Mouse (Mus musculus) limb, embryonic 10.5 days (tissue): ENCODE results near the gene Fam167b. TPM values are rescaled to one million over a fixed set of nuclear protein-coding genes. Genes with fewer than 3 reads are reported as not detected.
"Not testable (repeated sequence)": the region's sequence is repeated elsewhere in the genome, so short reads cannot be mapped to it uniquely, and the experiment has no call there.

Experiments
- DNase-seq: peaks from one replicate; pipeline ENCODE4 v3.0.0-alpha.2; 2017; ENCODE audit warnings: low spot score
- H3K27ac ChIP-seq: fragments of 300-500 bp; sonication (generic); 2 replicates; pipeline ENCODE4 v1.5.1; 2016; ENCODE audit warnings: mild to moderate bottlenecking
- H3K27me3 ChIP-seq: fragments of 300-500 bp; sonication (generic); 2 replicates; pipeline ENCODE4 v1.6.1; 2016; ENCODE audit warnings: low read depth, mild to moderate bottlenecking; ENCODE audit not compliant: poor library complexity, severe bottlenecking
- H3K36me3 ChIP-seq: fragments of 300-500 bp; sonication (generic); 2 replicates; pipeline ENCODE4 v1.6.1; 2016; ENCODE audit warnings: mild to moderate bottlenecking, moderate library complexity
- H3K4me1 ChIP-seq: fragments of 300-500 bp; sonication (generic); 2 replicates; pipeline ENCODE4 v1.6.1; 2016
- H3K4me3 ChIP-seq: fragments of 300-500 bp; sonication (generic); 2 replicates; pipeline ENCODE4 v1.5.1; 2016; ENCODE audit warnings: mild to moderate bottlenecking, moderate library complexity
- H3K9me3 ChIP-seq: fragments of 300-500 bp; sonication (generic); replicated peaks from 2 replicates; pipeline ENCODE4 v1.6.1; 2016; ENCODE audit warnings: mild to moderate bottlenecking
- WGBS: fragments of 180-500 bp; shearing (Covaris S2); methylation state at CpG from one replicate; pipeline ENCODE4 v1.1.7; 2016; 5-methylcytosine and 5-hydroxymethylcytosine counted together
- microRNA-seq: library from miRNA; unstranded; fragments of <30 nt; microRNA quantifications from one replicate; pipeline ENCODE4, GENCODE M21; 2017
- polyA plus RNA-seq: library from polyadenylated mRNA; unstranded; fragments of >200 nt; fragmentation: Nextera tagmentation; extraction: Ambion mirVana; gene quantifications from 2 replicates; pipeline ENCODE4 v1.2.1, GENCODE M21; 2016

The Fam167b gene
- polyA plus RNA-seq, 1 experiment from 2014 or later, result 5.1 TPM

DNA sequence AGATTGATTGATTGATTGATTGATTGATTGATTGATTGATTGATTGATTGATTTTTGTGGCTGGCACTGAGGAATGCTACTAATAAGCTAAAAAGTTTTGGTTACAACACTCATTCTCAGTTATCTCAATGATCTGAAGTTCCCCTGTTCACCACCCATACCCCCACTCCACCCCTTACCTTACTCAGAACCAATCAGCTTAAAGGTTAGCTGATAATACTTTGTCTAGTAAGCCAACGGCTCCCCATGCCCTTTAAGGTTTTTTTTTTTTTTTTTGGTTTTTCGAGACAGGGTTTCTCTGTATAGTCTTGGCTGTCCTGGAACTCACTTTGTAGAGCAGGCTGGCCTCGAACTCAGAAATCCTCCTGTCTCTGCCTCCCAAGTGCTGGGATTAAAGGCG, 30.7 kb downstream of the Fam167b start:
- 94% methylated on average over 4 of the region's 4 CpGs for WGBS
- not testable (repeated sequence) for H3K4me3 ChIP-seq, H3K27me3 ChIP-seq, H3K27ac ChIP-seq, DNase-seq, H3K9me3 ChIP-seq, H3K36me3 ChIP-seq
- H3K4me1 ChIP-seq, result peaks cover 22% of the 10 kb centered on the region

DNA sequence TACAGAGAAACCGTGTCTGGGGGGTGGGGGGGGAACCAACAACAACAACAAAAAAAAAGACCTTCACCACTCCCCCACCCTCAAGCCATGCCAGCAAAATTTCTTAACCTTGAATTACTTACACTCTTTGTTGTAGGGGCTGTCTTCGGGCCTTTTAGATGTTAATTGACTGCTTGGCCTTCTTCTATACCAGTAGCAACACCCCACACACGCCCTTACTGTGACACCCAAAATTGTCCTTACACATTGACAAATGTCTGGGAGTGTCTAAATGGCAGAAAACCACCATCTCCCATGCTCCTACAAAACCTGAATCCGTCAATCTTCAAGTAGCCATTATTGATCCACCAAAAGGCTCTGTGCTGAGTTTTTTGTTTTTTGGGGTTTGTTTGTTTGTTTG, 34.2 kb downstream of the Fam167b start:
- WGBS, result 85% methylated on average over 4 of the region's 4 CpGs

DNA sequence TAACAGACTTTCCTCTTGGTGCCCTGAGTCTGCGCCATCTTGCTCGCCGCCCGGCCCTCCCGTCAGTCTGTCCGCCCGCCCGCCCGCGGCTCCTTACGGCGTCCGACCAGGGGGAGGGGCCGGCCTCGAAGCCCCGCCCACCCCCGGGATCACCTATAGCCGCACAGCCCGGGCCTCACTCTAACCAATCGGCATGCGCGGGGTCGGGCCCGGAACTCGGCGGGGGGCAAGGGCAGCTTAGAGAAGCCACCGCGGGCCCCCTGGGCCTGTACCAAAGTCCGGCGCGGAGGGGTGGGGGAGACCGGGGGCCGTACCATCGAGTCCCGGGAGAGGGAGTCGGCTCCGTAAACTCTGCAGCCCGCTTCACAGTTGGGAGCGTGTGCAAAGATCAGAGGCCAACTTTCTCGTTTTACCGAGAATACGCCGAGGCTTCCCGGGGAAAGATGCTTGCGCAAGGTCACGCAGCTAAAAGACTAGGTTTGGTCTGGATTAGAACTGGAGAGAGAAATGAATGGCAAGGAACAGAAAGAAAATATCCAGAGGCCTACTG, 35.7 kb downstream of the Fam167b start, which contains the start of gene Hdac1:
Gene Hdac1, minus strand, starts transcription at position 122 of the 550 bp plus-strand sequence.
- Histone ChIP-seq H3K27ac (peak within 1 kb of the TSS; percentile 95), H3K9me3 (no peaks in the 10 kb centered on the region), H3K36me3 (peaks cover 35% of the 10 kb centered on the region), H3K4me3 (peak within 1 kb of the TSS; percentile 91), H3K27me3 (no peaks in the 10 kb centered on the region), H3K4me1 (peaks cover 19% of the 10 kb centered on the region)
- peak; percentile 100 for DNase-seq
- WGBS, result 1% methylated on average over 46 of the region's 46 CpGs

More for the DNA sequence above, 34.2 kb downstream of the Fam167b start:
- Histone ChIP-seq H3K4me3 (no peak overlapping the region), H3K9me3 (no peaks in the 10 kb centered on the region), H3K27ac (no peak overlapping the region), H3K4me1 (peaks cover 19% of the 10 kb centered on the region), H3K36me3 (peaks cover 28% of the 10 kb centered on the region), H3K27me3 (no peaks in the 10 kb centered on the region)
- DNase-seq, result no peak

DNA sequence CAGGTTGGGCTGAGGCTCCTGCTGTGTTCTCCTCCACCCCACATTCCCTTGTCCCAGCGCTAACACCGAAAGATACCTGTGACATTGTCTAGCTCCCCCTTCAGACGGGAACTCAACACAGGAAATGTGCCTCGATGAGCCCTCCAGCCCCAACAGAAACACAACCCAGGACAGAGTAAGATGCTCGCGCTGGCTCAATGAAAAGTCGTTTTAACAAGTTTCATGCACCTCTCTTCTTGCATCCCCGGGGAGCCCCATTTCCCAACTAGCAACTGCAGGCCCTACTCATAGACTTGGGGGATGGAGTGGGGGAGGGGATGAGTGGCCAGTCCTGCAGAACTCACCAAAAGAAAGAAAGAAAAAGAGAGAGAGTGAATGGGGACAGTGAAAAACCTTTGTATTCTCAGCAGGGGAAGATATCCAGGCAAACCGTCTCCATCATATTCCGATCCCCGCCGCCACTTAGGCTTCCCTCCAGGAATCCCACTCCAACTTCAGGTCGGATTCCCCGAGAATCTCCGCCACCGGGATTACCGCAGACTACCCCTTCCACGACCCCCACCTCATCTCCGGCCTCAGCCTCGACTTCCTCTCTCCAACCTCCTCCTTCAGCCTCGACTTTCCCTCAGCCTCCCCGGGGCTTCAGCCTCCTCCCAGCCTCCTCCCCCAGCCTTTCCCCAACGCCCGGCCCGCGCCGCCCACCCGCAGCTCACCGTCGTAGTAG, 36.3 kb downstream of the Fam167b start:
- Histone ChIP-seq H3K4me1 (peaks cover 19% of the 10 kb centered on the region), H3K9me3 (no peaks in the 10 kb centered on the region), H3K27ac (peak overlapping the region; percentile 95), H3K27me3 (no peaks in the 10 kb centered on the region), H3K4me3 (peak overlapping the region; percentile 91), H3K36me3 (peaks cover 41% of the 10 kb centered on the region)
- under 1% methylated on average over 30 of the region's 30 CpGs for WGBS
- peak; percentile 58 for DNase-seq

DNA sequence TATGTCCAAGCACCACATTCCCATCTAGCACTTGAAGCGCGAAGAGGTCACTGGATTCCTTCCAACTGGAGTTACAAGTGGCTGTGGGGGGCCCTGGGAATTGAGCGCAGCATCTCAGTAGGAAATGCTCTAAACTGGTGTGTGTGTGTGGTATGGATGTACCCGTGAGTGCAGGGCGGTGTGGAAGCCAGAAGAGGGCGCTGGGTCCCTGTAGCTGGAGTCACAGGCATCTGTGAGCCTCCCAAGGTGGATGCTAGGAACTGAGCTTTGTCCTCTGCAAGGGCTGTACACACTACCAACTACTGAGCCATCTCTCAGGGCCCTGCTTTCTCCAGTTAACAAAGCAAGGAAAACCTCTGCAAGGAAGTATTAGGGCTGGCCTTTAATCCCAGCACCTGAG, 38.3 kb downstream of the Fam167b start:
- Histone ChIP-seq H3K4me3 (no peak overlapping the region; the same call in 1 of the 2 replicates), H3K9me3 (no peaks in the 10 kb centered on the region), H3K27me3 (no peaks in the 10 kb centered on the region), H3K36me3 (peaks cover 58% of the 10 kb centered on the region), H3K4me1 (peaks cover 19% of the 10 kb centered on the region), H3K27ac (no peak overlapping the region)
- DNase-seq, result no peak
- WGBS, result 94% methylated on average over 6 of the region's 6 CpGs

DNA sequence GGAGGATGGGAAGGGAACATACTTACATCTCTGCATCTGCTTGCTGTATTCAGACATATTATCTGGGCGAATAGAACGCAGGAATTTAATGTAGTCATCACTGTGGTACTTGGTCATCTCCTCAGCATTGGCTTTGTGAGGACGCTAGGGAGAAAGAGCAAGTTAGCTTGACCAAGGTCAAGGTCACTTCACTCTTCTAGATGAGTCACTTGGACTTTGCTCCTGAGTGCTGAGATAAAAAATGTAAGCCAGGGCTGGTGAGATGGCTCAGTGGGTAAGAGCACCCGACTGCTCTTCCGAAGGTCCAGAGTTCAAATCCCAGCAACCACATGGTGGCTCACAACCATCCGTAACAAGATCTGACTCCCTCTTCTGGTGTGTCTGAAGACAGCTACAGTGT, 49.4 kb downstream of the Fam167b start:
- 93% methylated on average over 6 of the region's 6 CpGs for WGBS
- H3K27ac ChIP-seq, H3K4me1 ChIP-seq, H3K9me3 ChIP-seq, H3K4me3 ChIP-seq, H3K27me3 ChIP-seq, DNase-seq: not testable (repeated sequence)
- peaks cover 97% of the 10 kb centered on the region for H3K36me3 ChIP-seq

Small RNA genes lying within 50 kb of the gene (microRNA-seq; reads per million reads assigned to microRNA genes)
- not detected for gene Mir8119

Other genes starting within 250 kb of the Fam167b start
- gene Rbbp4, start 243.2 kb downstream of the Fam167b start, polyA plus RNA-seq, result 561 and 589 TPM in 2 replicates
- 49.5 and 50.3 TPM in 2 replicates for gene Zbtb8os, start 242.9 kb downstream of the Fam167b start, polyA plus RNA-seq
- gene Zbtb8a, start 200.4 kb downstream of the Fam167b start, polyA plus RNA-seq, result 6.3 and 8.0 TPM in 2 replicates
- 0.59 and 1.1 TPM in 2 replicates for gene Zbtb8b, start 137.7 kb downstream of the Fam167b start, polyA plus RNA-seq
- 19.9 and 20.5 TPM in 2 replicates for gene Bsdc1, start 117.0 kb downstream of the Fam167b start, polyA plus RNA-seq
- gene Tssk3, start 87.5 kb downstream of the Fam167b start, polyA plus RNA-seq, result 0.11 TPM in 1 of 2 replicates, not detected in the other
- gene Fam229a, start 87.4 kb downstream of the Fam167b start, polyA plus RNA-seq, result not detected in 2 replicates
- 1,533 and 1,561 TPM in 2 replicates for gene Marcksl1, start 65.0 kb downstream of the Fam167b start, polyA plus RNA-seq
- 308 and 336 TPM in 2 replicates for gene Hdac1, start 35.8 kb downstream of the Fam167b start, polyA plus RNA-seq
- gene Lck, start 4.9 kb downstream of the Fam167b start, polyA plus RNA-seq, result 10.3 and 13.5 TPM in 2 replicates
- 322 and 358 TPM in 2 replicates for gene Eif3i, start 22.1 kb upstream of the Fam167b start, polyA plus RNA-seq
- gene Tmem234, start 22.1 kb upstream of the Fam167b start, polyA plus RNA-seq, result 228 and 231 TPM in 2 replicates
- gene Dcdc2b, start 35.7 kb upstream of the Fam167b start, polyA plus RNA-seq, result 1.7 and 1.8 TPM in 2 replicates
- 30.2 and 34.7 TPM in 2 replicates for gene Iqcc, start 40.5 kb upstream of the Fam167b start, polyA plus RNA-seq
- 34.9 and 42.3 TPM in 2 replicates for gene Ccdc28b, start 45.4 kb upstream of the Fam167b start, polyA plus RNA-seq
- 109 and 122 TPM in 2 replicates for gene Txlna, start 62.5 kb upstream of the Fam167b start, polyA plus RNA-seq
- gene Kpna6, start 94.2 kb upstream of the Fam167b start, polyA plus RNA-seq, result 14.8 TPM in 2 replicates
- 16.0 TPM in 2 replicates for gene Tmem39b, start 118.3 kb upstream of the Fam167b start, polyA plus RNA-seq
- gene Khdrbs1, start 163.8 kb upstream of the Fam167b start, polyA plus RNA-seq, result 156 and 179 TPM in 2 replicates
- gene Ptp4a2, start 232.7 kb upstream of the Fam167b start, polyA plus RNA-seq, result 298 and 321 TPM in 2 replicates